Mouse (Mus musculus) hindbrain, embryonic 15.5 days (tissue): ENCODE results near the gene Epb41l2. TPM values are rescaled to one million over a fixed set of nuclear protein-coding genes. Genes with fewer than 3 reads are reported as not detected.

Source experiments
- polyA plus RNA-seq: library from polyadenylated mRNA; unstranded; fragments of >200 nt; fragmentation: Nextera tagmentation; extraction: Ambion mirVana; gene quantifications from 2 replicates; pipeline ENCODE4 v1.2.1, GENCODE M21; 2015

Gene Epb41l2
- polyA plus RNA-seq, 1 experiment from 2014 or later = 30.5 TPM

Other genes with a start within 250 kb of the Epb41l2 start
- gene Akap7, start 51.9 kb upstream of the Epb41l2 start, polyA plus RNA-seq = 51.6 and 57.7 TPM in 2 replicates
- gene Smlr1, start 176.5 kb downstream of the Epb41l2 start, polyA plus RNA-seq = not detected in 2 replicates